Mouse (Mus musculus) thymus, adult 2 months (tissue): ENCODE data around the gene Adgrl3.

Source experiments
- CTCF ChIP-seq: fragments of 200-500 bp; IDR thresholded peaks from 2 replicates; pipeline ENCODE4 v1.5.1; 2012; ENCODE audit warnings: mild to moderate bottlenecking, control low read depth, low read length, moderate library complexity, borderline replicate concordance; ENCODE audit not compliant: control insufficient read depth, poor library complexity, insufficient read depth; ENCODE audit errors: extremely low read depth
- POLR2A ChIP-seq: fragments of 200-500 bp; IDR thresholded peaks from 2 replicates; pipeline ENCODE4 v1.6.1; 2012; ENCODE audit warnings: mild to moderate bottlenecking, low read length, control low read depth, moderate library complexity; ENCODE audit not compliant: control insufficient read depth, poor library complexity, insufficient read depth; ENCODE audit errors: extremely low read depth

GRCm38 (mm10) chr5:81060950-81061349 lies 41.0 kb downstream of the Adgrl3 start:
- TF ChIP-seq POLR2A = no peak
- TF ChIP-seq CTCF = no peak
